Mouse (Mus musculus) activated CD4-positive, CD25-positive, alpha-beta regulatory T cell, adult 9 weeks (primary cell): Measurements from ENCODE around the gene Scgb1b17. TPM values are rescaled to one million over a fixed set of nuclear protein-coding genes. Genes with fewer than 3 reads are reported as not detected.

Experiments used
- polyA plus RNA-seq: library from polyadenylated mRNA; unstranded; fragments of 100-300 nt; shearing (Covaris generic); gene quantifications from one replicate; pipeline ENCODE4 v1.2.1, GENCODE M21; 2017

Gene Scgb1b17
- polyA plus RNA-seq, result not detected

GRCm38 (mm10) chr7:33063149-33063548 lies at the start of gene Scgb1b17:
TSS of gene Scgb1b17 (plus strand) at chr7:33063449.

GRCm38 (mm10) chr7:33056461-33056860 lies 6.8 kb upstream of the Scgb1b17 start, which contains the start of gene Scgb2b17:
TSS of gene Scgb2b17 (minus strand) at chr7:33056561.

Other genes starting within 250 kb of the Scgb1b17 start
- gene Scgb2b15, start 233.8 kb upstream of the Scgb1b17 start, polyA plus RNA-seq, result not detected
- gene Scgb1b15, start 226.9 kb upstream of the Scgb1b17 start, polyA plus RNA-seq, result not detected
- not detected for gene Scgb2b17, start 6.9 kb upstream of the Scgb1b17 start, polyA plus RNA-seq
- not detected for gene Scgb2b18, start 110.4 kb downstream of the Scgb1b17 start, polyA plus RNA-seq
- gene Scgb1b18, start 122.1 kb downstream of the Scgb1b17 start, polyA plus RNA-seq, result not detected
- not detected for gene Scgb2b19, start 216.9 kb downstream of the Scgb1b17 start, polyA plus RNA-seq
- gene Scgb1b19, start 223.8 kb downstream of the Scgb1b17 start, polyA plus RNA-seq, result not detected